Mouse (Mus musculus): ENCODE measurements at regions not wholly inside any gene's neighbourhood (a gene's known extent, or its start where the extent isn't known, plus 50 kb on each side); places are given as distances from the start of the nearest gene placed in this dataset.

DNA sequence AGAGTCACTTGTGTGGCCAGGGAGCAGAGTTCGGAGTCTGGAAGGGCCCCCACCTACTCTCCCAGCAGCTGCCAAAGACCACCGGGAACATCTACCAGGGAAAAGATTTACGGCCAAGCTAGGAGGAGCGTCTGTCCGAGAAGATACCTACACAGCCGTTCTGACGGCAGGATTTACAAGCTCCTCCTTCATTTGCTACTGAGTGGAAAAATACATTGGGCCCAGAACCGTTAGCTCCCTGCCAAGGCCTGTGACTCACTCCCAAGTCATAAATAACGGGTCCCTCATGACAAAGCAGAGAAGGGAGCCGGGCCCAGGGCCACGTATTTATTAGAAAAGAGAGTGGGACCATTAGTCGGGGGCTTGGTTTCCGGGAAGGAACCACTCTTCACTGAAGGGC, 258.3 kb downstream of the Dysf start:
- peak; percentile 50 to 61 for DNase-seq (ENCODE audit: low spot score in 2 of 2)

GRCm38 (mm10) chr6:84264681-84265080, 256.3 kb downstream of the Dysf start:
- DNase-seq (ENCODE audit: low spot score in 2 of 2): no peak

DNA sequence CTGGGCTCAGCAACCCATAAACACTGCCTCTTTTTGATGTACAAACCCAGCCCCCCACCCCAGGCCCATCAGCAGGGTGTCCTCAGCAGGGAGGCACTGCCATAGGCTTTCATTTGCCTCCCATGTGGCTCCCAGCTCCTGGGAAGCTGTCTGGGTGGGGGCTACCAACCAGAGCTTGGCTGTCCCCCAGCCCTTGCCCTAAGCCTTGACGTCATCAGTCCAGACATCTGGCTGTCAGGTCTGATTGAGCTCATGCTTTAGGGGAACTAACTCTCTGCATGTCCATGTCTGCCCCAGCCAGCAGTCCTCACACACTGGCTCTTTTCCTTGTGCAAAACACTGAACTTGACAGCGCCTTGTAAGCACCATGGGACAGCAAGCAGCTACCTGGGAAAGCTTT, 255.3 kb downstream of the Dysf start:
- no peak for DNase-seq (ENCODE audit: low spot score in 2 of 2)

GRCm38 (mm10) chr6:84262766-84263165, 254.4 kb downstream of the Dysf start:
- DNase-seq (ENCODE audit: low spot score in 2 of 2): no peak

DNA sequence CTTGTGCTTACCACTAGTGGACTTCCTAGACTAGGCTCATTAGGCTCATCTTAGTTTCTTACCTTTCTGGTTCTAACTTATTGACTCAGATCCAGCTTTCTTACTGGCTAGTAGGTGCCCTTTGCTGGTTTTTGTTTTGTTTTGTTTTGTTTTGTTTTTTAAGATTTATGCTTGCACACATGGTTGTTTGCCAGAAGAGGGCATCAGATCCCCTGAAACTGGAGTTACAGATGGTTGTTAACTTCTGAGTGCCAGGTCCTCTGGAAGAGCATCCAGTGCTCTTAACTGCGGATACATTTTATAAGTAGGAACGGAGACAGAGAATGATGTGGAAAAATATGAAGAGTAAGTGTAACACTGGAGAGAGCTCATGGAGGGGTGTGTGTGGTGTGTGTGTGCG, 253.1 kb downstream of the Dysf start:
- no peak for DNase-seq (ENCODE audit: low spot score in 2 of 2)
